Mouse (Mus musculus): ENCODE data around the gene Cmklr1. TPM values are rescaled to one million over a fixed set of nuclear protein-coding genes. Genes with fewer than 3 reads are reported as not detected.

Gene Cmklr1
- polyA plus RNA-seq, 1 experiment from 2014 or later, result 0.98 TPM

DNA sequence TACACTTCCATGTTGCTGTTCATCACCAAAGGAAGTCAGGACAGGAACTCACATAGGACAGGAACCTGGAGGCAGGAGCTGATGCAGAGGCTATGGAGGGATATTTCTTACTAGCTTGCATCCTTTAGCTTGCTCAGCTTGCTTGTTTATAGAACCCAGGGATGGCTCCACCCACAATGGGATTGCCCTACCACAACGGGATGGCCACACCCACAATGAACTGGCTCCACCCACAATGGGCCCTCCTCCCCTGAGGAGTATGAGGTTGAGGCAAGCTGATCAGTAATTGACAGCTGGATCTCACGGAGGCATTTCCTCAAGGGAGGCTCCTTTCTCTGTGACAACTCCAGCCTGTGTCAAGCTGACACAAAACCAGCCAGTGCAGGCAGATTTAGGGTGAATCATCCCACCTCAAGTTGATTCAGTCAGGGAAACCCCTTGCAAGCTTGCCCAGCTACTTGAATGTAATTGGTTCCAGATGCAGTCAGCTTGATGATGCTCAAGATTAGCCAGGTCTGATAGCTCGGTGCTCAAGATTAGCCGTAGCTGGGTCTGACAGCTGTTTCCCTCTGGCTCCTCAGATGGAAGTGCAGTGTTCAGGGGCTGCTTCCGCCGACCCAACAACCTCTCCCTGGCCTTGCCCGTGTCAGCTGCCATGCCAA, 80.0 kb downstream of the Cmklr1 start:
- Histone ChIP-seq H3K27ac (no peak overlapping the region), H3K4me1 (peaks cover 6% of the 10 kb centered on the region; the same call in 1 of the 2 replicates), H3K9me3 (no peaks in the 10 kb centered on the region; the same call in 1 of the 2 replicates), H3K4me3 (no peak overlapping the region), H3K27me3 (ENCODE audit: poor library complexity, severe bottlenecking) (no peaks in the 10 kb centered on the region), H3K36me3 (replicated peaks) (no peaks in the 10 kb centered on the region)
- DNase-seq (ENCODE audit: extremely low spot score, low spot score), result no peak
- WGBS, result 58% methylated on average over 7 of the region's 7 CpGs

GRCm38 (mm10) chr5:113565858-113566257, 84.4 kb downstream of the Cmklr1 start:
- no peak overlapping the region for H3K4me3 ChIP-seq
- no peaks in the 10 kb centered on the region for H3K27me3 ChIP-seq (ENCODE audit: poor library complexity, severe bottlenecking)
- H3K27ac ChIP-seq, result no peak overlapping the region
- WGBS, result 76% methylated on average over 12 of the region's 12 CpGs
- H3K9me3 ChIP-seq, result no peaks in the 10 kb centered on the region; the same call in 1 of the 2 replicates
- H3K36me3 ChIP-seq (replicated peaks), result no peaks in the 10 kb centered on the region
- DNase-seq (ENCODE audit: extremely low spot score, low spot score), result no peak
- H3K4me1 ChIP-seq, result peaks cover 6% of the 10 kb centered on the region; the same call in 1 of the 2 replicates

DNA sequence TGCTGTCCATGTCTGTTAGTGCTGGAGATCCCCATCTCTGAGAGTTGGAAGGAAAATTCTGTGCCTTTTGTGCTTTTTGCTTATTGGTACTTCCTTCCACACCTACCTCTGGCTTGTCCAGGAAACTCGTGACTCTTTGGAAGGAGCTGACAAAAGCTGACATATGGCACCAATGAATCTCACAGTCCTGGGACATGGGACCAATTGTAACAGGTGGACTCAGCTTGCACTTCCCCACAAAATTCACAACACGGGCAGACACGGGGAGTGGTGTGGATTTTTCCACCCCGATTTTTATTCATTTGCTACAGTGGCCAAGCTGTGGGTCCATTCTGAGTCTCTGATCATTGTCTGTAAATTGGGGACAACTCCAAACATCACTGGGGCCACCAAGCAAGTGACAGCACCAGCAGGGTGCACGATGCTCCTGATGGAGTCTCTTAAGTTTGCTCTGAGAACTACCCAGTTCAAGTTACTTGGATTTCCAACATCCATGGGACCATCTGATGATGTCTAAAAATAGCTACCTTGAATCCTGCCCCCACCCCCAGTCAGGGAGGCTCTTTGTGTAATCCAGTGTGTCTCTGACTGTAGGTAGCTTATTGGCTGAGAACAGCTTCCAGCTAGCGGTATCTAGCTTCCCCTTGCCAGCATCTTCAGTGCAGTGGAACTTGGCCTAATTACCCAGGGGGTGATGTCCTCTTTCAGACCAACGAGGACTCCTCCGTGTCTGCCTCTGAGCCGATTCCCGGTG, 84.9 kb downstream of the Cmklr1 start:
- Histone ChIP-seq H3K36me3 (replicated peaks) (no peaks in the 10 kb centered on the region), H3K9me3 (no peaks in the 10 kb centered on the region; the same call in 1 of the 2 replicates), H3K4me1 (peaks cover 2% of the 10 kb centered on the region; the same call in 1 of the 2 replicates), H3K27ac (no peak overlapping the region), H3K4me3 (no peak overlapping the region), H3K27me3 (ENCODE audit: poor library complexity, severe bottlenecking) (no peaks in the 10 kb centered on the region)
- DNase-seq (ENCODE audit: extremely low spot score, low spot score), result no peak
- WGBS, result 83% methylated on average over 10 of the region's 10 CpGs

DNA sequence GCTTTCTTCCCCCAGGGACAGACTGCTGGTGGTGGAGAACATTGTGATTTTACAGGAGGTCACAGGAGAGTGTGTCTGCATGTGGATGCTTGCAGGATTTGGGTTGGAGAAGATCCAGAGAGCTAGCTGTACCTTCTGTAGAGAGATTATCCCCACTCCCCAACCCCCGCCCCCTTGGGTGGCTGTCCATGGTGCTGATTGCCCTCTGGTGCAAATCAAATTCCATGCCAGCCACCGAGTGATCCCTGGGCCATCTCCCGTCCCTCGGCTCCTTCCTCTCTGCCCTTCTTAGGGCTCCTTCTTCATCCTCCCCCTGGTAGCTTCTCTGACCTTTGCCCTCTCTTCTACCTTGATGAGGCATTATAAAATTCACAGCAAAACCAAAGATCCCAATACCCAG, 85.8 kb downstream of the Cmklr1 start:
- no peak for DNase-seq (ENCODE audit: extremely low spot score, low spot score)
- H3K36me3 ChIP-seq (replicated peaks), result no peaks in the 10 kb centered on the region
- 22% methylated on average over 4 of the region's 4 CpGs for WGBS
- H3K27ac ChIP-seq, result no peak overlapping the region
- H3K4me1 ChIP-seq, result no peaks in the 10 kb centered on the region
- no peaks in the 10 kb centered on the region for H3K27me3 ChIP-seq (ENCODE audit: poor library complexity, severe bottlenecking)
- no peaks in the 10 kb centered on the region for H3K9me3 ChIP-seq
- no peak overlapping the region for H3K4me3 ChIP-seq

Other genes with a start within 250 kb of the Cmklr1 start
- gene Wscd2, start 160.1 kb downstream of the Cmklr1 start, polyA plus RNA-seq (2016; fragmentation: Nextera tagmentation; extraction: Ambion mirVana), result 3.9 and 4.5 TPM in 2 replicates
- not detected in 2 replicates for gene 1700069L16Rik, start 74.3 kb upstream of the Cmklr1 start, polyA plus RNA-seq (2016; fragmentation: Nextera tagmentation; extraction: Ambion mirVana)
- 2.9 and 4.9 TPM in 2 replicates for gene Ficd, start 85.4 kb upstream of the Cmklr1 start, polyA plus RNA-seq (2016; fragmentation: Nextera tagmentation; extraction: Ambion mirVana)
- gene Sart3, start 122.1 kb upstream of the Cmklr1 start, polyA plus RNA-seq (2016; fragmentation: Nextera tagmentation; extraction: Ambion mirVana), result 74.6 and 78.3 TPM in 2 replicates
- 102 and 106 TPM in 2 replicates for gene Iscu, start 122.3 kb upstream of the Cmklr1 start, polyA plus RNA-seq (2016; fragmentation: Nextera tagmentation; extraction: Ambion mirVana)
- 28.8 and 36.2 TPM in 2 replicates for gene Tmem119, start 150.1 kb upstream of the Cmklr1 start, polyA plus RNA-seq (2016; fragmentation: Nextera tagmentation; extraction: Ambion mirVana)
- 0.74 and 0.82 TPM in 2 replicates for gene Selplg, start 182.2 kb upstream of the Cmklr1 start, polyA plus RNA-seq (2016; fragmentation: Nextera tagmentation; extraction: Ambion mirVana)

All from forebrain, embryonic 10.5 days (tissue).